Mouse (Mus musculus) hindbrain, embryonic 13.5 days (tissue): ENCODE results near the gene Ptgs2. TPM values are rescaled to one million over a fixed set of nuclear protein-coding genes. Genes with fewer than 3 reads are reported as not detected.

Experiments
- ATAC-seq: fragments of 200-750 bp; cut with Nextera tagmentation; 2 replicates; pipeline ENCODE4 v1.8.0; 2017; ENCODE audit warnings: moderate TSS enrichment; ENCODE audit not compliant: low FRiP score
- H3K27ac ChIP-seq: fragments of 300-500 bp; sonication (generic); 2 replicates; pipeline ENCODE4 v1.5.1; 2015; ENCODE audit warnings: inconsistent platforms, mild to moderate bottlenecking, moderate library complexity
- H3K27me3 ChIP-seq: fragments of 300-500 bp; sonication (generic); 2 replicates; pipeline ENCODE4 v1.6.1; 2015; ENCODE audit warnings: mild to moderate bottlenecking, inconsistent platforms
- H3K36me3 ChIP-seq: fragments of 300-500 bp; sonication (generic); 2 replicates; pipeline ENCODE4 v1.6.1; 2015; ENCODE audit warnings: mild to moderate bottlenecking, inconsistent platforms
- H3K4me1 ChIP-seq: fragments of 300-500 bp; sonication (generic); replicated peaks from 2 replicates; pipeline ENCODE4 v1.6.1; 2015; ENCODE audit warnings: inconsistent platforms
- H3K4me2 ChIP-seq: fragments of 300-500 bp; sonication (generic); 2 replicates; pipeline ENCODE4 v1.6.1; 2015; ENCODE audit warnings: inconsistent platforms, mild to moderate bottlenecking, moderate library complexity
- H3K4me3 ChIP-seq: fragments of 300-500 bp; sonication (generic); 2 replicates; pipeline ENCODE4 v1.5.1; 2015; ENCODE audit warnings: mild to moderate bottlenecking, inconsistent platforms
- H3K9ac ChIP-seq: fragments of 300-500 bp; sonication (generic); 2 replicates; pipeline ENCODE4 v1.6.1; 2015; ENCODE audit warnings: mild to moderate bottlenecking, inconsistent platforms
- H3K9me3 ChIP-seq: fragments of 300-500 bp; sonication (generic); 2 replicates; pipeline ENCODE4 v1.6.1; 2016; ENCODE audit warnings: inconsistent platforms
- WGBS: fragments of 180-500 bp; shearing (Covaris S2); methylation state at CpG from one replicate; pipeline ENCODE4 v1.1.7; 2015; 5-methylcytosine and 5-hydroxymethylcytosine counted together
- polyA plus RNA-seq: library from polyadenylated mRNA; unstranded; fragments of >200 nt; fragmentation: Nextera tagmentation; extraction: Ambion mirVana; gene quantifications from 2 replicates; pipeline ENCODE4 v1.2.1, GENCODE M21; 2015

Ptgs2 gene
- polyA plus RNA-seq, 1 experiment from 2014 or later = 0.05 TPM

GRCm38 (mm10) chr1:150115352-150115751, 15.5 kb downstream of the Ptgs2 start:
- WGBS = 63% methylated on average over 7 of the region's 7 CpGs
- no peak for ATAC-seq
- no peaks in the 10 kb centered on the region for H3K36me3 ChIP-seq
- H3K27ac ChIP-seq = no peak overlapping the region
- H3K9ac ChIP-seq = no peak overlapping the region
- H3K9me3 ChIP-seq = no peaks in the 10 kb centered on the region
- no peaks in the 10 kb centered on the region for H3K4me1 ChIP-seq
- H3K4me2 ChIP-seq = no peak overlapping the region
- no peak overlapping the region for H3K4me3 ChIP-seq
- H3K27me3 ChIP-seq = no peaks in the 10 kb centered on the region

GRCm38 (mm10) chr1:150118352-150118751, 18.5 kb downstream of the Ptgs2 start:
- no peaks in the 10 kb centered on the region for H3K4me1 ChIP-seq
- ATAC-seq = no peak
- no peak overlapping the region for H3K27ac ChIP-seq
- no peak overlapping the region for H3K9ac ChIP-seq
- no peaks in the 10 kb centered on the region for H3K27me3 ChIP-seq
- no peak overlapping the region for H3K4me2 ChIP-seq
- H3K9me3 ChIP-seq = no peaks in the 10 kb centered on the region
- no peak overlapping the region for H3K4me3 ChIP-seq
- H3K36me3 ChIP-seq = no peaks in the 10 kb centered on the region
- 86% methylated on average over 5 of the region's 5 CpGs for WGBS

GRCm38 (mm10) chr1:150125568-150125967, 25.7 kb downstream of the Ptgs2 start:
- no peaks in the 10 kb centered on the region for H3K36me3 ChIP-seq
- no peak for ATAC-seq
- 90% methylated on average over 2 of the region's 2 CpGs for WGBS

GRCm38 (mm10) chr1:150130070-150130469, 30.2 kb downstream of the Ptgs2 start:
- H3K27me3 ChIP-seq = no peaks in the 10 kb centered on the region
- no peaks in the 10 kb centered on the region for H3K36me3 ChIP-seq
- no peak for ATAC-seq
- H3K9ac ChIP-seq = no peak overlapping the region
- H3K4me3 ChIP-seq = no peak overlapping the region
- no peak overlapping the region for H3K27ac ChIP-seq
- H3K4me1 ChIP-seq = no peaks in the 10 kb centered on the region
- H3K9me3 ChIP-seq = no peaks in the 10 kb centered on the region
- no peak overlapping the region for H3K4me2 ChIP-seq
- WGBS = 83% methylated on average over 6 of the region's 6 CpGs

More at GRCm38 (mm10) chr1:150125568-150125967, 25.7 kb downstream of the Ptgs2 start:
- Histone ChIP-seq H3K4me2 (no peak overlapping the region), H3K4me1 (no peaks in the 10 kb centered on the region), H3K9ac (no peak overlapping the region), H3K27me3 (no peaks in the 10 kb centered on the region), H3K9me3 (no peaks in the 10 kb centered on the region), H3K27ac (no peak overlapping the region), H3K4me3 (no peak overlapping the region)

- no peak overlapping the region for H3K4me2 ChIP-seq
- no peak overlapping the region for H3K9ac ChIP-seq
- H3K27ac ChIP-seq = no peak overlapping the region
- H3K4me1 ChIP-seq = no peaks in the 10 kb centered on the region
- H3K27me3 ChIP-seq = no peaks in the 10 kb centered on the region
- H3K36me3 ChIP-seq = no peaks in the 10 kb centered on the region
- no peaks in the 10 kb centered on the region for H3K9me3 ChIP-seq
- ATAC-seq = no peak
- 78% methylated on average over 5 of the region's 5 CpGs for WGBS
- H3K4me3 ChIP-seq = no peak overlapping the region
Measured at GRCm38 (mm10) chr1:150130586-150131275, 30.9 kb downstream of the Ptgs2 start.

- Histone ChIP-seq H3K9me3 (no peaks in the 10 kb centered on the region), H3K36me3 (no peaks in the 10 kb centered on the region), H3K27ac (no peak overlapping the region), H3K4me1 (no peaks in the 10 kb centered on the region), H3K4me3 (no peak overlapping the region), H3K27me3 (no peaks in the 10 kb centered on the region), H3K9ac (no peak overlapping the region), H3K4me2 (no peak overlapping the region)
- no peak for ATAC-seq
Measured at GRCm38 (mm10) chr1:150135350-150135749, 35.5 kb downstream of the Ptgs2 start.

GRCm38 (mm10) chr1:150139730-150140129, 39.9 kb downstream of the Ptgs2 start:
- no peaks in the 10 kb centered on the region for H3K27me3 ChIP-seq
- H3K9ac ChIP-seq = no peak overlapping the region
- no peak overlapping the region for H3K4me3 ChIP-seq
- H3K27ac ChIP-seq = no peak overlapping the region
- no peaks in the 10 kb centered on the region for H3K4me1 ChIP-seq
- no peak for ATAC-seq
- no peak overlapping the region for H3K4me2 ChIP-seq
- H3K9me3 ChIP-seq = no peaks in the 10 kb centered on the region
- H3K36me3 ChIP-seq = no peaks in the 10 kb centered on the region
- WGBS = 90% methylated on average over 9 of the region's 9 CpGs

GRCm38 (mm10) chr1:150141939-150142338, 42.1 kb downstream of the Ptgs2 start:
- Histone ChIP-seq H3K27me3 (no peaks in the 10 kb centered on the region), H3K36me3 (no peaks in the 10 kb centered on the region), H3K4me3 (no peak overlapping the region), H3K9ac (no peak overlapping the region), H3K27ac (no peak overlapping the region), H3K9me3 (no peaks in the 10 kb centered on the region), H3K4me1 (no peaks in the 10 kb centered on the region), H3K4me2 (no peak overlapping the region)
- 92% methylated on average over 1 of the region's 1 CpGs for WGBS
- no peak for ATAC-seq

GRCm38 (mm10) chr1:150143578-150143977, 43.7 kb downstream of the Ptgs2 start:
- Histone ChIP-seq H3K4me3 (no peak overlapping the region), H3K4me1 (no peaks in the 10 kb centered on the region), H3K4me2 (no peak overlapping the region), H3K27ac (no peak overlapping the region), H3K9ac (no peak overlapping the region), H3K27me3 (no peaks in the 10 kb centered on the region), H3K36me3 (no peaks in the 10 kb centered on the region), H3K9me3 (no peaks in the 10 kb centered on the region)
- no peak for ATAC-seq
- 79% methylated on average over 1 of the region's 1 CpGs for WGBS

GRCm38 (mm10) chr1:150145049-150145448, 45.2 kb downstream of the Ptgs2 start:
- no peak for ATAC-seq
- no peaks in the 10 kb centered on the region for H3K9me3 ChIP-seq
- no peaks in the 10 kb centered on the region for H3K36me3 ChIP-seq
- no peak overlapping the region for H3K4me3 ChIP-seq
- H3K4me2 ChIP-seq = no peak overlapping the region
- H3K27me3 ChIP-seq = no peaks in the 10 kb centered on the region
- H3K9ac ChIP-seq = no peak overlapping the region
- H3K27ac ChIP-seq = no peak overlapping the region
- 89% methylated on average over 8 of the region's 8 CpGs for WGBS
- H3K4me1 ChIP-seq = no peaks in the 10 kb centered on the region

- Histone ChIP-seq H3K4me1 (no peaks in the 10 kb centered on the region), H3K9ac (no peak overlapping the region), H3K4me2 (no peak overlapping the region), H3K36me3 (no peaks in the 10 kb centered on the region), H3K27ac (no peak overlapping the region), H3K4me3 (no peak overlapping the region), H3K9me3 (no peaks in the 10 kb centered on the region), H3K27me3 (no peaks in the 10 kb centered on the region)
- ATAC-seq = no peak
- WGBS = 83% methylated on average over 4 of the region's 4 CpGs
Measured at GRCm38 (mm10) chr1:150147272-150147671, 47.4 kb downstream of the Ptgs2 start.

GRCm38 (mm10) chr1:150151411-150151810, 51.6 kb downstream of the Ptgs2 start:
- H3K9ac ChIP-seq = no peak overlapping the region
- no peaks in the 10 kb centered on the region for H3K4me1 ChIP-seq
- no peak overlapping the region for H3K4me2 ChIP-seq
- no peaks in the 10 kb centered on the region for H3K27me3 ChIP-seq
- H3K9me3 ChIP-seq = no peaks in the 10 kb centered on the region
- 75% methylated on average over 3 of the region's 3 CpGs for WGBS
- H3K36me3 ChIP-seq = no peaks in the 10 kb centered on the region
- no peak for ATAC-seq
- H3K4me3 ChIP-seq = no peak overlapping the region
- no peak overlapping the region for H3K27ac ChIP-seq
